Mouse (Mus musculus) CD4-positive naive resting alpha-beta T cell, adult 76 days (primary cell): Measurements from ENCODE around the gene Myo10. TPM values are rescaled to one million over a fixed set of nuclear protein-coding genes. Genes with fewer than 3 reads are reported as not detected.

Source experiments
- total RNA-seq: library from RNA; stranded (reverse); gene quantifications from one replicate; pipeline ENCODE4 v1.2.4, GENCODE M21; 2023

Myo10 gene
- 43.8 TPM for total RNA-seq

DNA sequence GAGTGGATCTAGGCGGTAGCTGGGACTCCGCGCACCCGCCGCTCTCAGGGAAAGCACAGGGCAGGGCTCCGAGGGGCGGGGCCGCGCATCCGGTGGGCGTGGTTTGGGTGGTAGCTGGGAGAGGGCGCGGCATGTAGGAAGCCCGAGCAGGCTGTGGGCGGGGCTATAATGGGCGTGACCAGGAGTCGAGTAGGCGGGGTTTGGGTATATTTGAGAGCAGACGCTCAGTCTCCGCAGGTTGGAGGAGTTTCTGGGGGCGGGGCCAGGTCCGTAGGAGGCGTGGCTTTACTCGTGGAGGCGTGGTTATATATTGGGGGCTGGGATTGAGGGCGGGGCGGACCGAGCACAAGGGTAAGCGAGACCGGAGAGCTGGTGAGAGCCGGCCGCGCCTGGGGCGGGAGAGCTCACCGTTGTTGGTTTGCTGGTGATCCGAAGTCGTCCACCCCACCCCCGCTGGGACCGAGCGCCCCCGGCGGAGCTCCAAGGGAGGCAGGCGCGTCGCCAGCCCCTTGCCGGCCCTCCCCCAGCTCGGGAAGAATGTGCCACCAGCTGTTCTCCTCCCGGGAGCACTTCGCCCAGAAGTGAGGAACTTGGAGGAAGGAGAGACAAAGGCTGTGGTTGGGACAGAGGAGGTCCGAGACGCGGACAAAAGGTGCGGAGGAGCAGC lies at the start of gene Myo10:
Myo10 (plus strand) TSS at position 326 of the 667 bp plus-strand sequence.

DNA sequence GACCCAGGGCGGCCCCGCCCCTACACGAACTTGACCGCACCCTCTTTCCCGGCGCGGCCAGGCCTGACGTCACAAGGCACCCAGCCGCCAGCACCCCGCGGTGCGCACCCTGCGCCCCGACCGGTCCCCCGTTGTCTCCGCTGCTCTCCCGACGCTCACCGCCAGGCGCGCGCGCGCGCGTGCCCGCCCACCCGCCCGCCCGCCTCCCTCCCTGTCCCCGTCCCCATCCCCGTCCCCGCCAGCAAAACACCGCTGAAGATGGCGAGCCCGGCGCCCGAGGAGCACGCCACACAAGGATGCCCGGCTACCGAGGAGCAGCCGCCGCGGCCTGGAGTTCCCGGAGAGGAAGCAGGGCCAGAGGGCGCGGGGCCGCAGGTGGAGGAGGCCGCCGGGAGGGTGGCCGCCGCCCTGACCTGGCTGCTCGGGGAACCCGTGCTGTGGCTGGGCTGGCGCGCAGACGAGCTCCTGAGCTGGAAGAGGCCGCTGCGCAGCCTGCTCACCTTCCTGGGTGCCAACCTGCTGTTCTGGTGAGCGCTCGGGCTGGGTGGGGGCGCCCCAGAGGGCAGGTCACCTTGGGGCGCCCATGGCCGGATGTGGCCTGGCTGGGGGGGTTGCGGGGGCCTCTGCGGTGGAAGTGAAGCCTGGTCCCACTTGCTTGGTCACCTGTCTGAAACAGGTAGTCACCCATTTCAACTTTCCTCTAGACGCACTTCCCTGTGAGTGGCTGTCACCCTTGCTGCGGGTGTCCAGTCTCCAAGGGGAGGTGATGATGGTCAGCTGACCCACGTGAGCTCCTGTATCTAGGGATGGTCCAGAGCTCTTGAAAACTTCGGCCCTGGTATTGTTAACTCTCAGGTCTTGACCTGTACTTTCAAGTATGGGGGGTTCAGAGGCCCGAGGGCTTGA lies 221.0 kb downstream of the Myo10 start, which contains the start of gene Retreg1:
Retreg1 (plus strand) TSS at position 95 of the 906 bp plus-strand sequence.

Other genes starting within 250 kb of the Myo10 start
- 6.1 TPM for gene Basp1, start 208.8 kb upstream of the Myo10 start, total RNA-seq
- gene Retreg1, start 220.7 kb downstream of the Myo10 start, total RNA-seq, result 91.1 TPM